Mouse (Mus musculus): ENCODE data around the gene Htr1f.

Htr1f gene

DNA sequence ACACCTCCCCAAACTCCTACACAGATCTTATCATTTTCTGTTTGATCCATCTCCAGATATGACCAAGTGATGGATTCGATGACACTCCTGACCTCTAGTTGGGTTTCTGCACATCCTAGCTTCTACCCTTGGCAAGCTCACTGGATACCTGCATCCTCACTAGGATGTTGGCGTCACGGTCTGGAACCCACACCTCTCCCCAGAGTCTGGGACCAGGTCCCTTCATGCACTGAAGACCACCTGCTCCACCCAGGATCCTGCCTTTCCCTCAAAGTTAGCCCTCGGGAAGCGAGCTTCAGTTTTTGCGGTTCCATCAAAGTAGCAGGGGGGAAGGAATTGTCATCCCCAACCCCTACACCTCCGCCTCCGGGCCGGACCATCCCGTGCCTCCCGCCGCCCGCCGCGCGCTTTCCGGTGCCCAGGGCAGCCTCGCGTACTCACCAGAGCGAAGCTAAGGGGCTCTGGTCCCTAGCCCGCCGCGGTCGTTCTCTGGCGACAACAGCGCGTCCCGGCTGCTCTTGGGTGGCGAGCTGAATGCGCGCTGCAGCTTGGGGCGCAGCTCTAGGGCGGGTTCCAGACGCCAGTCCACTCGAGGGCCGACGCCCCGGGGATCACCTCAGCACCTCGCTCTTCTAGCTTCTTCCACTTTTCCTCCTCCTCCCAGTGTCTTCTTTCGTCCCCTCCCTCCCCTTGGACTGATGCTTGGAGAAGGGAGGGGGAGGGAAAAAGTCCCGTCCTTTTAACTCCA, at the start of gene Htr1f:
Gene Htr1f (minus strand): TSS at position 671 of the 748 bp plus-strand sequence.
- peak; percentile 53 for DNase-seq (ENCODE audit: low read depth, low spot score)

DNA sequence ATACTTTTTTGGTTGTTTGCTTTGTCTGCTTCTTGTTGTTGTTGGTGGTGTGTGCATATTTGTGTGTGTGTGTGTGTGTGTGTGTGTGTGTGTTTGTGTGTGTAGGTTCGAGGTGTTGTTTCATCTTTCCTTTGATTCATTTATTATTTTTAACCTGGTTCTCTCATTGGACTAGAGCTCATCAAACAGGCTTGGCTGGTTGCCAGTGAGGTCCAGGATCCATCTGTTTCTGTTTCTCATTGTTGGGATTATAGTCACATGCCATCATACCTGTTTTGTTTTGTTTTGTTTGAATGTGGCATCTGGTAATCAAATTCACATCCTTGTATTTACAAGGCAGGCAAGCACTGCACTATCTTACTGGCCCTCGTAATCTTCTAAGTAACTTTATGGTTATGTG, 34.1 kb upstream of the Htr1f start:
- DNase-seq (ENCODE audit: low read depth, low spot score), result no peak

DNA sequence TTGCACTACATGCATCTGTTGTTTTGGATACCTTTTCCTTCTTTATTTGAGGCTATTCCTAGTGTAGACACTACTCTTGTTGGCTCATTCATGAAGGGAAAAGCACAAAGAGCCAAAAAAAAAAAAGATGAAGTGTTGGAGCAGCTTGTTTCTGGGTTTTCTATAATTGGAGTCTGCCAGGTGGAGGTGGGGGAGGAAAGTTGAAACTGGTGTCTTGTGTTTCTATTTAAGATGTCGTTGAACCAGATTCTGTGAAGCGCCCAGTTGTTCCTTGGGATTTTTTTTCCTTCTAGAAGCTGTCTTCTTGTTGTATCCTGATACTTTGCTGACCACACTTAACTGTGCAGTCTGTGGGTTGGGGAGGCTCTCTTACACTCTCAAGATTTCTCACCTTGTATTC, 23.7 kb upstream of the Htr1f start:
- no peak for DNase-seq (ENCODE audit: low read depth, low spot score)

DNA sequence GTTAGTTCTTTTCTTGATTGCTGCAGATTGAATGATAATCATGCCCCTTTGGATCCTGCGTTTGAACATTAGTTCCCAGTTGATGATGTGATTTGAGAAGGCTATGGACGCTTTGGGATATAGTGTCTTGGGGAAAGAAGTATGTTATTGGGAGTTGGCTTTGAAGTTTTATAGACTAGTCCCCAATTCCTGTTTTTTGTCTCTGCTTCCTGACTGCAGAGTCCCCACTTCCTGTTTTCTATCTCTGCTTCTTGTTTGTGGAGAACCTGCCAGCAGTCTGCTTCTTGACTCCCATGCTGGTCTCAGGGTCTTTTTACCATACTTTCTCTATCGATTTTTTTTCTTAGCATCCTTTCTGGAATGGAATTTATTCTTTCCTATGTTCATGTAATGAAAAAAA, 22.2 kb upstream of the Htr1f start:
- DNase-seq (ENCODE audit: low read depth, low spot score), result no peak

DNA sequence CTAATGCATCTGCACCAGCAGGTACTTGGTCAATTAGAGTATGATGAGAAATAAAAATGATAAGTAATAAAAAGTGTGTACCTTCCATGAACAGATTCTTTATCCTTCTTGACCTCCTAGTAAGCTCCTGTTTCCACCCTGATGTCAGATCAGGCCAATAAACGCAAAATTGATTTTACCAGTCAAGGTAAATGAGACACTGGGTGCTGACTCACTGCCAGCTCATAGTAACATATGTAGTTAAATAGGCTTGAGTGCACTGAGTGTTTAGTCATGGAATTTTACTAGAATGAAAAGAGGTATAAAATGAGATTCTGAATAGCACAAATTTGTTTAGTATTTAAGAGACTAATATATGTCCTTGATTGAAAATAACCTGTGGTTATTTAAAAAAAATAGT, 6.6 kb upstream of the Htr1f start:
- DNase-seq (ENCODE audit: low read depth, low spot score), result no peak

DNA sequence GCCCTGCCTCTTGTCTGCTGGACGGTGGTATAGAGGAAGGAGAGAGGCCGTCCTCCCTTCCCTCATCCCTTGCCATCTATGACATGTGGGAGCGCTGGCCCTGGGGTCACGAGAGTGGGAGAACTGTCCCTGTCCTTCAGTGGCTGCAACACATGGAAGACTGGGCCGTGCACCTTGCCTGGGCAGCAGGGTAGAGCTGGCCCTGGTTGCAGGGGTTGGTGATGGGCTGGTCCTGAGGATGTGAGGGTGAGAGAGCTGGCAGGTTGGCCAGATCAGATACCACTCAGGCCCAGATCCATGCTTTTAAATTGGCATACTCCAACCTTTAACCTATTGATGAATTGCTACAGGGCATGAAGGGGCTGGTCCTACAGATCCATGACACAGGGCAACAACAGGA, 12.1 kb downstream of the Htr1f start:
- DNase-seq (ENCODE audit: low read depth, low spot score), result no peak

DNA sequence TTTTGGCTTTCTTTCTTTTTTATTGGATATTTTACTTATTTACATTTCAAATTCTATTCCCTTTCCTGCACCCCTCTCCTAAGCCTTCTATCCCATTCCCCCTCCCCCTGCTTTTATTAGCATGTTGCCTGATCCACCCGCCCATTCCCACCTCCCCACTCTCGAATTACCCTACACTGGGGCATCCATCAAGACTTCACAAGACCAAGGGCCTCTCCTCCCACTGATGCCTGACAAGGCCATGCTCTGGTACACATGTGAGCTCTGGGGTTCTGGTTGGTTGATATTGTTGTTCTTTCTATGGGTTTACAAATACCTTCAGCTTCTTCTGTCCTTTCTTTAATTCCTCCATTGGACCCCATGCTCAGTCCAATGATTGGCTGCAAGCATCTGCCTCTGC, 22.2 kb downstream of the Htr1f start:
- no peak for DNase-seq (ENCODE audit: low read depth, low spot score)

DNA sequence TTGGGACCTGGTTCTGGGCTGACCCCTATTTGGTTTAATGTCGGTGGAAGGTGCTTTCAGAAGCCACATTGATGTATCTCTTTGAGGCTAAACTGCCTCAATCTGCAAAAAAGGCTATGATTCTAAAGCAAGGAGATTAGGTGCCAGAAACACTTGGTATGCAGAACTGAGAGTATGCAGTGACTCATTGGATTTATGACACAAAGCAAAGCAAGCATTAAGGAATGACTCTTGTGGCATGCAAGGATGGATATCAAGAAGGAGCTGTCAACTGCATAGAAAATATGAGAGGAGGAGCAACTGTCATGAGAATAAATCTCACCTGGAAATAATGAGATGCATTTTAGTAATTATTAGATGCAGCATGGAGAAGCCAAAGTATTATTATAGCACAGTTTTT, 35.8 kb downstream of the Htr1f start:
- DNase-seq (ENCODE audit: low read depth, low spot score), result no peak

DNA sequence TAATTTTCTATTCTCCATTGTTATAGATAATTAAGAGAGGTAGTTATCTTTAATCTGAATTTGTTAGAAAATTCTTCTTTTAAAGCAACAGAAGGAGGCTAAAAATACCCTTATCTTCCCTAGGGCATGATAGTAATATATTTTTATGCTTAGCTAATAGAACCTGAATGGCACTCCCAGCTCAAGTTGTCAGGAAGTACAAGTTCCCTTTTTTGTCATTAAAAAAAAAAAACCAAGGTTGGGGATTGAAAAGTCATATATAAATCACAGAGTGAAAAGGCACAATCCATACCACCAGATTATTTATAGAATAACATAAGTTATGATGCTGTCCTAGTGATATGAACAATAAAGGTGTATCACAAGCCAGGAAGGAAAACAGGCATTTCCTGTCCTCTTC, 39.4 kb downstream of the Htr1f start:
- DNase-seq (ENCODE audit: low read depth, low spot score), result no peak

DNA sequence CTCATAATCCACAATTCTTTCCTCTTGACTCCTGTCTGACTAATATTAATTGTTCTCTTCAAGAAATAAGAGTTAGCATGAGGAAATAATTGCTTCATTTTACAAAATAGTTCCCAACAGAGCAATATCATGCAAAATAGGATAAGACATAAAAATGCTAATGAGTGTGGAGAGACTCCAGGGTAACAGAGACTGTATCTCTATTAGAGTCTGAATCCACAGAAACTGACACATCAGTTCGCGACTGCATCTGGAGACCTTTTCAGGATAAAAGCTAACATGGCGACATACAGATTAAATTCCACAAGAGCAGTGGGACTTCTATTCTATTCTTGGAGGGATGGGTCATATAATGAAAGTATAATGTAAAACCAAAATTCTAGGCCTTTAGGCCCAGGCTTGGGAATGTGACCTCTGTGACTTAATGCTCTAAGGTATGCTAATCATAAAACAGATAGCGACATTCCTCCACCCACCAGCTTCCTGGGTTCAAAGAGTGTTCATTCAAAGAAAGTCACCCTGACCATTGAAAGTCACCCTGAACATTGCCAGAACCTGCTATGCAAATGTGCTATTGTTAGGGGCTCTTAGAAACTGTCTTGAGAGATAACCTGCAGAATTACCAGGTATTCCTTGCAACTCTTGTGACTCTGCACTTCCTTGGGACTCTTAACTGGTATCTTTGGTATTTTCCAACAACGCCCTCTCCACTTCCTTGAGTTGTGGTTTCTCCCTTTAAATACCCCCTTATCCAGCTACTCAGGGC, 67.8 kb downstream of the Htr1f start:
- DNase-seq (ENCODE audit: low read depth, low spot score), result peak; percentile 50

DNA sequence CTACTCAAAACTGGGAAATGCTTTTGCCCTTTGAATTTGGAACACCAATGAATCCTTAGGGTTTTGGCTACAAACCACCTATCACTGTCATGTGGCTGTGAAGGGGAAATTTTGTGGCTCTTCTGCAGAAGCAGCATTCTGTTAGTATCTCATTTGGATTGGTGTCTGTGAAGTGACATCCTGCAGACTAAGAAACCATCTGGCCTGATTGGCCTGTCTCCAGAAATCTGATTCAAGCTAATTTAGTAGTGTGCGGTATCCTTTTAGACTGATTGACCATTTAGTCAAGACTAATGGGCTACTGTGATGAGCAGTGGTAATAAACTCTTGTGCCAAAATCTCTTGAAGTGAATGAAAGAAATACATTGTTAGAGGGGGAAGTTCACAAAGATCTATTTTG, 76.0 kb downstream of the Htr1f start:
- no peak for DNase-seq (ENCODE audit: low read depth, low spot score)

DNA sequence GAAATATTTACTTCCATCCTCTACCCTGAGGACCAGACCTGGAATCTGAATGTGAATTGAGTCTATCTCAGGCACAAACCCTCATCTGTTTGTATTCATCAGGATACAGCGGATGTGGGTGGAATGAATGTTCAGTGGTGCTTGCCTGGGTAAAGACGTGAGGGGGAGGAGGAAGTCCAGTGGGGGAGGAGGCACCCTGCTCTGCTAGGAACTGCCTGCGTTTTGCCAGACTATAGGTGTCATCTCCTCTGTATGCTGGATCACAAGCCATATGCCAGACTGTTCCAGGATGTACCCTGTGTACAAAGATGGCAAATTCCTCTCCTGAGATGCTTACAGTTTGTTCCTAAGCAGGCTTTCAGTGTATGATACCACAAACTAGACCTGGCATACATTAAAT, 83.3 kb downstream of the Htr1f start:
- no peak for DNase-seq (ENCODE audit: low read depth, low spot score)

DNA sequence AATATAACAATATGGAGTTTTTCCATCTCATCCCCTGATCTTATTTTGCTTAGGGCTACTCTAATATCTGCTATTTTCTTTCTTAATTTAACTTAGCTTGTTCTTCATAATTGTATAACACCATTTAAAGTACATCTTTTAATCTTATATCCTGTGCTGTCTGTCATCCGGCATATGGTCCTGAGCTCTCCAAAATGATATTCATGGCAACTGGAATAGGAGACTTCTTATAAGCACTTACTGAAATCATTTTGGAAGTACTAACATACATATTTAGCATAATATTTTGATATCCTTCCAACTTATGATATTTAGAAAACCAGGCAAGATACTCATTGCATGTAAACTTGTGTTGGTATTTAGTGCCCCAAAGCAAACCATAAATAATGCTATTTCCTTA, 86.9 kb downstream of the Htr1f start:
- DNase-seq (ENCODE audit: low read depth, low spot score), result no peak

DNA sequence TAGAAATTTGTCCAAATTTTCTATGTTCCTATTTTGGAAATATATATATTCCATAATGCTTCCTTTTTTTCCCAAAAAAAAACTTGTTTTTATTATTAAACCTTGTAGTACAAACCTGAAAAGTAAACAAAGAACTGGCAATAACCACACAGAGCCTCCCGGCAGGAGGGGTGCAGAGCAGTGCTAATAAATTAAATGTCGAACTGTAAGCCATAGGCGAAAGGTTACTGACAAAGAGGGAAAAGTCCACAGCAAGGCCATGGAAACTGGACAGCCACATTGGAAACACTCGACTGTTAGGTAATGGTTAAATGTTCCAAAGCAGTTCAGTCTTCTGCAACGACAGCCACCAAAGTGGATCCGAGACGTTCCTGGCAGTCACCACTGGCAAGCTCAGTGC, 87.5 kb downstream of the Htr1f start:
- DNase-seq (ENCODE audit: low read depth, low spot score), result no peak

DNA sequence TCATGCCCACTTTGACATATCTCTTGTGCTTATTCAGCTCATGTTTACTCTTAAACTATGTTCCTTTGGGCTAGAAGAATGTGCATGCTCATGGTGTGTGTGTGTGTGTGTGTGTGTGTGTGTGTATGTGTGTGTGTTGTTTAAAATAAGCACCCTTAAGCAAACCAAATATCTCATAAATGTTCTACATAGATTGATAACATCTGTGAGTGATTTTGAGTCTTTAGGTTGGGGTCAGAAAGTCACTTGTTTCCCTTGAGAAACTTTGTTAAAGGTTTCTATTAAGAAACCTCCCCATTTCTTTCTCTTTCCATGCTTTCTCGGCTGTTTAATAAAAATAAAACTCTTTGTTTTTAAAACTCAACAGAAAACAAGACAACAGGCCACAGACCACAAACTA, 88.1 kb downstream of the Htr1f start:
- no peak for DNase-seq (ENCODE audit: low read depth, low spot score)

DNA sequence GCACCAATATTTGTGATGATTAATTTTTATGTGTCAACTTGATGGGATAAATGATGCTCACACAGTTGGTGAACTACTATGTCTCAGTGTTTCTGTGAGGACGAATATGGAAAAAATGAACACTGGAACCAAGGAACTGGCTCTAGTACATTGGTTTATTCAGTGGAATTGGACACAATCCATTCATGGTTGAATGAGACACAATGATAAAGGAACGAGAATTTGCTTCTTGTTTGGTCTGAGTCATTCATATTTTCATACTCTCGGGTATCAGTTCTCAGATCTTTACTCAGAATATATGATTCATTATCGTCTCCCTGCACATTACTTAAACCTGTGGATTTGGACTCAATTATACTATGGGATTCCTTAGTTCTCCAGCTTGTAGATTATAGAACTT, 90.4 kb downstream of the Htr1f start:
- DNase-seq (ENCODE audit: low read depth, low spot score), result no peak

DNA sequence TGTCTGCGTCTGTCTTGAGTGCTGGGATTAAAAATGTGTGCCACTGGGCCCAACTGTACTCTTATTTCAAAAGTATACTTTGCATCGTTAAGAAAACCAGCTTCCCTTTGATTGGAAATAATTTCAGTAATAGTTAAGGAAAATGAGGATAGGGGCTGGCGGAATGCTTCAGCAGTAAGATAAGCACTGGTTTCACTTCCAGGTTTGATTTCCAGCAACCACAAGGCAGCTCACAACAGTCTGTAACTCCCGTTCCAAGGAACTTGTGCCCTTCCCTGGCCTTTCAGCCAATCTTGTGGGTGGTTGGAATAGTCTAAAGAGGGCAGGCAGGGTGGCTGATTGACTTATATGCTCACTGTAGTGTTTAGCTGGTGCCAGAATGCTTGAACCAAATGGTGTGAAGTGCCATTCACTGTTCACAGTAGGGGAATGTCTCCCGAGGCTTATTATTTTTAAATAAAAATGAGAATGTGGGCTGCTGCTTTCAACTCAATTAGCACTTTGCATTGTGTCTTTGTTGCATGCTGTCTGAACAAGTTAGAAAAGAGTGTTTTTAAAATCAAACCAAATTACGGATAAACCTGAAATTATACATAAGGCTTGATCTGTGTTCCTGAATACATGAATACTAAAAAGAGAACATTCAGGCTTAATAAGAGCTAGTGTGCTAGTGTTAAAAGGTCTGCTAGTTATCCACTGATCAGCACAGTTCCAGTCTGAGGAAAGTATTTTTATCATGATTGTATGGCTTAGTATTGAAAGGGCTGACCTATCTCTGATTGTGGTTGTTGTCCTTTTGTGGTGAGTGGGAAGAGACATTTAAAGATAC, 103.4 kb downstream of the Htr1f start:
- no peak for DNase-seq (ENCODE audit: low read depth, low spot score)

DNA sequence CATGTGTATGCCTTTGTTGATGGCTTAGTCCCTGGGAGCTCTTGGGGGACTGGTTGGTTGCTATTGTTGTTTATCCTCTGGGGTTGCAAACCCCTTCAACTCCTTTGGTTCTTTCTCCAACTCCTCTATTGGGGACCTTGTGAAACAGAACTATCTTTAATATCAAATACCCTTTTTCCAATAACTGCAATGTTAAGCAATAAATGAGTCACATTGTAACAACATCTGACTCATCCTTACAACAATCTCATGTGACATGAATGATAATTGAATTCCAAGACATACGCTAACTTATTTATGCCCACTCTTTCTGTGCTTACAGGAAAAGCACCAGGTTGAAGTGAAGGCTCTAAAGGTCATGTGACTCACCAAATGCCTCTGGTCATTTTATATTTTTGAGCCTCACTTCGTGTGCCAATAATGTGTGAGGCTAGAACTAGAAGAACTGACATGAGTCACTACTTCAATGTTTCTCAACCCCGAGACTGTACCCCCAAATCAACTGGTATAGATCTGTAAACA, 116.3 kb downstream of the Htr1f start:
- no peak for DNase-seq (ENCODE audit: low read depth, low spot score)

DNA sequence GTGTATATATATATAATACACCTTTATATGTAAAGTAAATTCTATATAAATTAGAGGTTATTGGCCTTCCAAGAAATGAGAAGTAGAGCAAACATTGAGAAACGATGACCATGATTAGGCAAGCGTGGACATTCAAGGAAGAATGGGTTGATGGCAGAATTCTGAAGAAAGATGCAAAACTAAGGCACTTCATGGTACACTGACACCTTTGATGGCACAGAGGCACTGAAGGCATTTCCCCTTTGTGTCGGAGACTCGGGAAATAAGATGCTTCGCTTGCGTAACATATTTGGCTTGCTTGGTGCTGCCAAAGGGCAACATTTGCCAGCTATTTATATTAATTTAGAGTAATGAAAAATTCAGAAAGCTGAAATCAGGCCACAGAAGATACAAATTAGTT, 118.1 kb downstream of the Htr1f start:
- DNase-seq (ENCODE audit: low read depth, low spot score), result no peak

DNA sequence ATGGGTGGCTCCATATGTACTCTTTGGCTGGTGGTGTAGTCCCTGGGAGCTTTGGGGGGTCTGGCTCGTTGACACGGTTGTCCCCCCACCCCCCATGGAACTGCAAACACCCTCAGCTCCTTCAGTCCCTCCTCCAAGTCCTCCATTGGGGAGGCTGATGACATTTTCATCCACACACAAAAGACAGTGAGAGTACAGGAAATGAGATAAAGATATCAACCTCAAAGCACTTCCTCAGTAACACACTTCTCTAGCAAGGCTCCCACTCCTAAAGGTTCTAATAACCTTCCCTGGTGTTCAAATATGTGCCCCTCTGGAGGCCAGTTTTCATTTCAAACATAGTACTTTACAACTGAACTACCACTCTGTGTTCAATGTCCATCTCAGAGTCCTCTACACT, 118.6 kb downstream of the Htr1f start:
- DNase-seq (ENCODE audit: low read depth, low spot score), result no peak

DNA sequence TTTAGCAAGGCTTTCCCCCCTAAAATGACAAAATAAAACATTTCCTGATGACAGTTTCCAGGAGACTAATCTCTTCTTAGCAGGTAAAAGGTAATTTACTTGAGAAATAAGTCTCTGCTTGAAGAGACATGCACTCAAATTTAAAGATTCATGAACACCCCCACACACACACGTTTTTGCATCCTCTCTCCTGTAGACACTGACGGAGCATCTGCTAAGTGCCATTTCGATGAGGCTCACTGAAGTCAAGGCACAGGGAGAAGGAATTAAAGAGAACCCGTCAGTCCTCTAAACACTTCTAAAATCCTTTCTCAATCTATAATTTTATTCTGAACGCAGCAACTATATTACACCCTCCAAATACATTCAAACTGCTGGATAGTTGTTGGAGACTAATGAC, 131.0 kb downstream of the Htr1f start:
- no peak for DNase-seq (ENCODE audit: low read depth, low spot score)
